Mouse (Mus musculus): ENCODE results near the gene Lrrfip1.

DNA sequence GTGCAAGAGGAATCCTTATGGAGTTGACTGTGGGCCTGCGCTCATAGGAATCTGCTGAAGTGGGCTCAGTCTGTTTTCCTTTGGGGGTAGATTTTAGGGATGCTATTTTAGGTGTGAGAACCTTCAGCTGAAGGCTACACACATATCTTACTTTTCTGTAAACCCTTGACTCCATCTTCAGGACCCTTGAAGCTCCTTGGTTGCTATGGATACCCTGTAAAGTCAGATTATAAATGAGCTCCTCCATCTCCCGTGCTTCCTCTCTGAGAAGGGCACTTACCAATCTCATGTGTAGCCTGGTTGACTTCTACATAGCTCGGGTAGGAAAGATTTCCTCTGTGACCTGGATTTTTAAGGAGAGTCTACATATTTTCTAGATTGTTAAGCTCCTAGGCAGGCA lies 46.1 kb downstream of the Lrrfip1 start:
- TF ChIP-seq CTCF (IDR thresholded peaks at IDR 0.05; ENCODE audit: extremely low read depth, insufficient read depth, insufficient read length, insufficient replicate concordance), result no peak
- TF ChIP-seq POLR2A (IDR thresholded peaks at IDR 0.05; ENCODE audit: low read depth, low read length), result no peak

All from spleen, adult 2 months (tissue).